Mouse (Mus musculus): ENCODE data around the gene Tarsl2. TPM values are rescaled to one million over a fixed set of nuclear protein-coding genes. Genes with fewer than 3 reads are reported as not detected.
A peak's percentile ranks its signal among the peaks of the same experiment; 100 is the strongest.

Tarsl2 gene
- total and polyA plus RNA-seq, 3 experiments = 9.8 to 33.4 (median 29.8) TPM

GRCm38 (mm10) chr7:65684256-65684835 is 39.6 kb downstream of the Tarsl2 start:
- Histone ChIP-seq H3K27me3 (ENCODE audit: control insufficient read depth, insufficient read depth, low read length) (no peaks in the 10 kb centered on the region), H3K36me3 (ENCODE audit: control insufficient read depth, insufficient read depth, low read length) (no peaks in the 10 kb centered on the region), H3K27ac (no peak overlapping the region), H3K9ac (ENCODE audit: low read depth, low read length) (no peak overlapping the region), H3K4me3 (no peak overlapping the region), H3K4me1 (ENCODE audit: control insufficient read depth, insufficient read depth, low read length) (no peaks in the 10 kb centered on the region), H3K79me2 (replicated peaks; ENCODE audit: control insufficient read depth, insufficient read depth, low read length) (no peaks in the 10 kb centered on the region)
- intact Hi-C loops (cut with DNase I) = no loop called here
- no peak for TF ChIP-seq CTCF (IDR thresholded peaks at IDR 0.05)
- no peak for TF ChIP-seq POLR2A (IDR thresholded peaks at IDR 0.05; ENCODE audit: insufficient read depth, low read depth, low read length)
- TF ChIP-seq EP300 (IDR thresholded peaks at IDR 0.05; ENCODE audit: insufficient read depth, low read depth, low read length) = no peak
- DNase-seq = no peak
- WGBS = 73% methylated on average over 7 of the region's 7 CpGs

DNA sequence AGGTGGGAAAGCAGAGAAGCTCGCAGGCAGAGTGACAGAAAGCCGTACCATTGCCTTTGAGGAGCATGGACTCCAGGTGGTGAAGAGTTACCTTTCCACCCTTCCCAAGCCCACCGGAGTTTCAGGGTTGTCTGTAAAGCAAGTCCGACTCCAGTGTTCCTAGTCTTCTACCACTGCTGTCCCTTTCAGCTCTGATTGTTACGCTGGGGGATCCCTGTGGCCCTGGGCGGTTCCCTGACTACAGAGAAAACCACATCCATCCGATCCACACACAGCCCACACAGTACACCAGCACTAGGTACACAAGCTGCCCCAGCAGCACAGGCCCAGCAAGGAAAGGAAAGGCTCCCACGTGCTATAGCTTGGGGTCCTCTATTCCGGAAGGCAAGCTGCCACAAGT is 42.0 kb downstream of the Tarsl2 start:
- WGBS = 94% methylated on average over 9 of the region's 9 CpGs
- no peak overlapping the region for H3K4me3 ChIP-seq
- TF ChIP-seq EP300 (IDR thresholded peaks at IDR 0.05; ENCODE audit: insufficient read depth, low read depth, low read length) (no peak), CTCF (IDR thresholded peaks at IDR 0.05) (no peak), POLR2A (IDR thresholded peaks at IDR 0.05; ENCODE audit: insufficient read depth, low read depth, low read length) (no peak)
- no peak overlapping the region for H3K27ac ChIP-seq
- no peak for DNase-seq
- intact Hi-C loops (cut with DNase I) = no loop called here
- H3K9ac ChIP-seq (ENCODE audit: low read depth, low read length) = no peak overlapping the region
- no peaks in the 10 kb centered on the region for H3K36me3 ChIP-seq (ENCODE audit: control insufficient read depth, insufficient read depth, low read length)
- H3K27me3 ChIP-seq (ENCODE audit: control insufficient read depth, insufficient read depth, low read length) = no peaks in the 10 kb centered on the region
- H3K4me1 ChIP-seq (ENCODE audit: control insufficient read depth, insufficient read depth, low read length) = no peaks in the 10 kb centered on the region
- H3K79me2 ChIP-seq (replicated peaks; ENCODE audit: control insufficient read depth, insufficient read depth, low read length) = no peaks in the 10 kb centered on the region

DNA sequence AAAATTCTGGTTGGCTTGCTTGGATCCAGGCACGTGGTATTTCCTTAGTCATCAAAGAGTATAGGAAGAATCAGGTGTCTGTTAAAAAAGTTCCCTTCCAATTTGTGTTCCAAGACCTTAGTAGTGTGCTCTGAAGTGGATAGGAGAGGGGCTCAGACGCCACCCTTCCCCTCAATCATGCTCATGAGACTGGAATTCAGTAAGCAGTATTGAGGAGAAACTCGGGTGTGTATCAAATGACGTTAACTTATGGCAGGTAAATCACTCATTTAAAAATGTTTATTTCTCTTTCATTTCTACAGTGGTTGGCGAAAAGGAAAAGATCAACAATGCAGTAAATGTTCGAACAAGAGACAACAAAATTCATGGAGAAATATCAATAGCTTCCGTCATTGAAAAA is 46.2 kb downstream of the Tarsl2 start, which contains the start of gene Tm2d3:
Gene Tm2d3 (plus strand): TSS at position 301 of the 400 bp plus-strand sequence.
- no peak for DNase-seq
- WGBS = 89% methylated on average over 7 of the region's 7 CpGs
- H3K36me3 ChIP-seq (ENCODE audit: control insufficient read depth, insufficient read depth, low read length) = peaks cover 4% of the 10 kb centered on the region
- TF ChIP-seq POLR2A (IDR thresholded peaks at IDR 0.05; ENCODE audit: insufficient read depth, low read depth, low read length) (no peak), CTCF (IDR thresholded peaks at IDR 0.05) (no peak), EP300 (IDR thresholded peaks at IDR 0.05; ENCODE audit: insufficient read depth, low read depth, low read length) (no peak)
- H3K4me3 ChIP-seq = no peak within 1 kb of the TSS
- no peak within 1 kb of the TSS for H3K9ac ChIP-seq (ENCODE audit: low read depth, low read length)
- H3K4me1 ChIP-seq (ENCODE audit: control insufficient read depth, insufficient read depth, low read length) = no peaks in the 10 kb centered on the region; the same call in 1 of the 2 replicates
- intact Hi-C loops (cut with DNase I) = loop anchor here (5.0 kb wide), 1 partner anchor 49 kb away; the partner anchor contains the start of gene Tarsl2
- no peaks in the 10 kb centered on the region for H3K27me3 ChIP-seq (ENCODE audit: control insufficient read depth, insufficient read depth, low read length)
- no peaks in the 10 kb centered on the region for H3K79me2 ChIP-seq (replicated peaks; ENCODE audit: control insufficient read depth, insufficient read depth, low read length)
- H3K27ac ChIP-seq = no peak within 1 kb of the TSS

DNA sequence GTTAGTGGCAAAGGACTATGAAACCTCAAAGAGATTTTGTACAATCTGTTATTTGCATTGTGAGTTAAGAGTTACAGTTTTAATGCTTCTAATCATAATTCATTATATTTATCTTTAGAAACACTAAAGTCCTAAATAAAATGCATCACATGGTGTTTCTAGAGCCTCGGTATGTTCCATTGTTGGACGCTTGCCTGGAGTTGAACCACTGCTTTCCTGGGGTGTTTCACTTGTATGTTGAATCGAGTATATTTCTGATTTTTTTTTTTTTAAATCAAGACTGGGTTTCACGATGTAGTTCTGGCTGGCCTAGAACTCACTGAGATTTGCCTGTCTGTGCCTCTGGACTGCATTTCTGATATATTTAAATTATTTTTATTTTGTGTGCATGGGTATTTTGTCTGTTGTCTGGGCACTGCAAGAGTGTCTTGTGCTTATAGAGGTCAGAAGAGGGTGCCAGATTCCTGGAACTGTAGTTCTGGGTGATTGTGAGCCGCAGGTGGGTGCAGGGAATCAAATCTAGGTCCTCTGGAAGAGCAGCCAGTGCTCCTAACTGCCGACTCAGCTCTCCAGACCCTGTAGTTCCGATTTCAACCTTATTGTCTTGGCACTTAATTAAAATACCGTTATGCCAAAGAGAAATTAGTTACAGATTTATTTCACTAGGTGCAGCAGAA is 47.4 kb downstream of the Tarsl2 start:
- DNase-seq = no peak
- 80% methylated on average over 8 of the region's 8 CpGs for WGBS
- no peaks in the 10 kb centered on the region for H3K27me3 ChIP-seq (ENCODE audit: control insufficient read depth, insufficient read depth, low read length)
- H3K9ac ChIP-seq (ENCODE audit: low read depth, low read length) = no peak overlapping the region
- no peak overlapping the region for H3K4me3 ChIP-seq
- intact Hi-C loops (cut with DNase I) = loop anchor here (5.0 kb wide), 1 partner anchor 50 kb away; the partner anchor contains the start of gene Tarsl2
- H3K36me3 ChIP-seq (ENCODE audit: control insufficient read depth, insufficient read depth, low read length) = peaks cover 4% of the 10 kb centered on the region
- H3K79me2 ChIP-seq (replicated peaks; ENCODE audit: control insufficient read depth, insufficient read depth, low read length) = no peaks in the 10 kb centered on the region
- TF ChIP-seq POLR2A (IDR thresholded peaks at IDR 0.05; ENCODE audit: insufficient read depth, low read depth, low read length) (no peak), EP300 (IDR thresholded peaks at IDR 0.05; ENCODE audit: insufficient read depth, low read depth, low read length) (no peak), CTCF (IDR thresholded peaks at IDR 0.05) (no peak)
- H3K27ac ChIP-seq = no peak overlapping the region
- H3K4me1 ChIP-seq (ENCODE audit: control insufficient read depth, insufficient read depth, low read length) = no peaks in the 10 kb centered on the region; the same call in 1 of the 2 replicates

DNA sequence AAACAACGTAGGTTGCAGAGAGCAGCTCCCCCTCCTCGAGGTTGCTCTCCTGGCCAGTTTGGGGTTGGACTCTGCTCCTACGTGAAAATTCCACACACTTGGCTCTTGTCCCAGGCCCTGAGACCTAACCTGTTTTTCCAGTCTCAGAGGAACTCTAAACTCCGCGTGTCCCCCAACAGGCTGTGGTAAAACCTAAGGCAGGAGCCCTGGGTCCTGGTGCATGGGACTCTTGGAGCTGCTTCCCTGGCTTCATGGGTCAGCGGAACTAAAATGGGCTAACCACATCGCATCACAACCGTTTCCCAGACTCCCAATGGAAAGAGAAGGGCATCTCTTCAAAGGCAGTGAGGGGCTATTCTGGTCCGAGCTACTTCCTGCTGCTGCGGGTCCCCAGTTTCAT is 48.2 kb downstream of the Tarsl2 start:
- H3K27me3 ChIP-seq (ENCODE audit: control insufficient read depth, insufficient read depth, low read length) = no peaks in the 10 kb centered on the region
- TF ChIP-seq POLR2A (IDR thresholded peaks at IDR 0.05; ENCODE audit: insufficient read depth, low read depth, low read length) = no peak
- no peak for TF ChIP-seq EP300 (IDR thresholded peaks at IDR 0.05; ENCODE audit: insufficient read depth, low read depth, low read length)
- no peak for TF ChIP-seq CTCF (IDR thresholded peaks at IDR 0.05)
- H3K4me1 ChIP-seq (ENCODE audit: control insufficient read depth, insufficient read depth, low read length) = no peaks in the 10 kb centered on the region; the same call in 1 of the 2 replicates
- 4% methylated on average over 10 of the region's 10 CpGs for WGBS
- peak overlapping the region; percentile 99 for H3K4me3 ChIP-seq
- peaks cover 4% of the 10 kb centered on the region for H3K36me3 ChIP-seq (ENCODE audit: control insufficient read depth, insufficient read depth, low read length)
- DNase-seq = no peak
- no peaks in the 10 kb centered on the region for H3K79me2 ChIP-seq (replicated peaks; ENCODE audit: control insufficient read depth, insufficient read depth, low read length)
- peak overlapping the region; percentile 85 for H3K27ac ChIP-seq
- H3K9ac ChIP-seq (ENCODE audit: low read depth, low read length) = peak overlapping the region; percentile 53
- intact Hi-C loops (cut with DNase I) = loop anchor here (5.0 kb wide), 1 partner anchor 51 kb away; the partner anchor contains the start of gene Tarsl2

Measured in heart, adult 2 months (tissue).